Mouse (Mus musculus) limb, embryonic 13.5 days (tissue): ENCODE results near the gene Ebf3. TPM values are rescaled to one million over a fixed set of nuclear protein-coding genes. Genes with fewer than 3 reads are reported as not detected.

Source experiments
- ATAC-seq: fragments of 200-750 bp; cut with Nextera tagmentation; 2 replicates; pipeline ENCODE4 v1.8.0; 2017; ENCODE audit warnings: low read depth, moderate number of reproducible peaks, moderate TSS enrichment; ENCODE audit not compliant: low FRiP score
- H3K27ac ChIP-seq: fragments of 300-500 bp; sonication (generic); 2 replicates; pipeline ENCODE4 v1.5.1; 2015; ENCODE audit warnings: inconsistent platforms, mild to moderate bottlenecking, moderate library complexity
- H3K27me3 ChIP-seq: fragments of 300-500 bp; sonication (generic); 2 replicates; pipeline ENCODE4 v1.6.1; 2015; ENCODE audit warnings: mild to moderate bottlenecking, inconsistent platforms
- H3K36me3 ChIP-seq: fragments of 300-500 bp; sonication (generic); 2 replicates; pipeline ENCODE4 v1.6.1; 2015; ENCODE audit warnings: inconsistent platforms, mild to moderate bottlenecking, moderate library complexity
- H3K4me1 ChIP-seq: fragments of 300-500 bp; sonication (generic); 2 replicates; pipeline ENCODE4 v1.6.1; 2015; ENCODE audit warnings: inconsistent platforms
- H3K4me2 ChIP-seq: fragments of 300-500 bp; sonication (generic); replicated peaks from 2 replicates; pipeline ENCODE4 v1.6.1; 2015; ENCODE audit warnings: inconsistent platforms, mild to moderate bottlenecking, moderate library complexity
- H3K4me3 ChIP-seq: fragments of 300-500 bp; sonication (generic); 2 replicates; pipeline ENCODE4 v1.5.1; 2015; ENCODE audit warnings: moderate library complexity, mild to moderate bottlenecking, inconsistent platforms
- H3K9ac ChIP-seq: fragments of 300-500 bp; sonication (generic); 2 replicates; pipeline ENCODE4 v1.6.1; 2015; ENCODE audit warnings: mild to moderate bottlenecking, inconsistent platforms
- H3K9me3 ChIP-seq: fragments of 300-500 bp; sonication (generic); 2 replicates; pipeline ENCODE4 v1.6.1; 2016; ENCODE audit warnings: inconsistent platforms
- WGBS: fragments of 180-500 bp; shearing (Covaris S2); methylation state at CpG from one replicate; pipeline ENCODE4 v1.1.7; 2015; 5-methylcytosine and 5-hydroxymethylcytosine counted together
- polyA plus RNA-seq: library from polyadenylated mRNA; unstranded; fragments of >200 nt; fragmentation: Nextera tagmentation; extraction: Ambion mirVana; gene quantifications from 2 replicates; pipeline ENCODE4 v1.2.1, GENCODE M21; 2015

Ebf3 gene
- polyA plus RNA-seq: 13.4 and 16.9 TPM in 2 replicates

GRCm38 (mm10) chr7:137313904-137314691 is at the start of gene Ebf3:
Ebf3 (minus strand) TSS chr7:137314445.
- peak; percentile 88 for ATAC-seq
- peak within 1 kb of the TSS; percentile 86 for H3K4me3 ChIP-seq
- H3K9me3 ChIP-seq: no peaks in the 10 kb centered on the region
- H3K27me3 ChIP-seq: peaks cover 59% of the 10 kb centered on the region
- H3K36me3 ChIP-seq: peaks cover 8% of the 10 kb centered on the region
- peak within 1 kb of the TSS; percentile 99 for H3K9ac ChIP-seq
- H3K27ac ChIP-seq: peak within 1 kb of the TSS; percentile 96
- H3K4me1 ChIP-seq: peaks cover 53% of the 10 kb centered on the region
- H3K4me2 ChIP-seq: peak within 1 kb of the TSS; percentile 91
- WGBS: under 1% methylated on average over 108 of the region's 127 CpGs

GRCm38 (mm10) chr7:137346860-137347259 is 32.6 kb upstream of the Ebf3 start:
- Histone ChIP-seq H3K9me3 (no peaks in the 10 kb centered on the region), H3K4me2 (no peak overlapping the region), H3K4me1 (peaks cover 10% of the 10 kb centered on the region; the same call in 1 of the 2 replicates), H3K9ac (no peak overlapping the region), H3K36me3 (no peaks in the 10 kb centered on the region), H3K27me3 (no peaks in the 10 kb centered on the region; the same call in 1 of the 2 replicates), H3K4me3 (no peak overlapping the region), H3K27ac (no peak overlapping the region)
- ATAC-seq: no peak
- 72% methylated on average over 7 of the region's 7 CpGs for WGBS

- H3K4me2 ChIP-seq: no peak overlapping the region
- H3K4me3 ChIP-seq: no peak overlapping the region
- 63% methylated on average over 10 of the region's 10 CpGs for WGBS
- H3K9me3 ChIP-seq: no peaks in the 10 kb centered on the region
- no peak overlapping the region for H3K9ac ChIP-seq
- no peaks in the 10 kb centered on the region for H3K36me3 ChIP-seq
- peaks cover 10% of the 10 kb centered on the region; the same call in 1 of the 2 replicates for H3K4me1 ChIP-seq
- no peak overlapping the region for H3K27ac ChIP-seq
- H3K27me3 ChIP-seq: peaks cover under 1% of the 10 kb centered on the region; the same call in 1 of the 2 replicates
- no peak for ATAC-seq
Measured at GRCm38 (mm10) chr7:137346068-137346467, 31.8 kb upstream of the Ebf3 start.

GRCm38 (mm10) chr7:137333951-137334350 is 19.7 kb upstream of the Ebf3 start:
- no peaks in the 10 kb centered on the region for H3K9me3 ChIP-seq
- H3K4me3 ChIP-seq: no peak overlapping the region
- H3K4me2 ChIP-seq: no peak overlapping the region
- no peak overlapping the region for H3K27ac ChIP-seq
- peaks cover 37% of the 10 kb centered on the region for H3K27me3 ChIP-seq
- H3K4me1 ChIP-seq: no peaks in the 10 kb centered on the region
- H3K9ac ChIP-seq: no peak overlapping the region
- WGBS: 92% methylated on average over 2 of the region's 2 CpGs
- no peak for ATAC-seq
- no peaks in the 10 kb centered on the region for H3K36me3 ChIP-seq

GRCm38 (mm10) chr7:137322926-137323325 is 8.7 kb upstream of the Ebf3 start:
- Histone ChIP-seq H3K4me2 (peak overlapping the region; percentile 91), H3K4me3 (peak overlapping the region; percentile 86), H3K9ac (peak overlapping the region; percentile 73), H3K27me3 (peaks cover 93% of the 10 kb centered on the region), H3K4me1 (peaks cover 48% of the 10 kb centered on the region), H3K36me3 (no peaks in the 10 kb centered on the region), H3K9me3 (peaks cover 3% of the 10 kb centered on the region; the same call in 1 of the 2 replicates), H3K27ac (no peak overlapping the region; the same call in 1 of the 2 replicates)
- 2% methylated on average over 21 of the region's 21 CpGs for WGBS
- ATAC-seq: no peak

GRCm38 (mm10) chr7:137321961-137322784 is 7.9 kb upstream of the Ebf3 start:
- Histone ChIP-seq H3K4me3 (peak overlapping the region; percentile 86), H3K36me3 (no peaks in the 10 kb centered on the region), H3K27me3 (peaks cover 93% of the 10 kb centered on the region), H3K4me1 (peaks cover 56% of the 10 kb centered on the region), H3K9me3 (peaks cover 3% of the 10 kb centered on the region; the same call in 1 of the 2 replicates), H3K4me2 (peak overlapping the region; percentile 91), H3K9ac (peak overlapping the region; percentile 73), H3K27ac (peak overlapping the region; percentile 76)
- no peak for ATAC-seq
- WGBS: under 1% methylated on average over 71 of the region's 72 CpGs

GRCm38 (mm10) chr7:137321141-137321813 is 7.0 kb upstream of the Ebf3 start:
- H3K4me2 ChIP-seq: peak overlapping the region; percentile 91
- WGBS: under 1% methylated on average over 52 of the region's 52 CpGs
- H3K9ac ChIP-seq: peak overlapping the region; percentile 73
- H3K36me3 ChIP-seq: no peaks in the 10 kb centered on the region
- peaks cover 65% of the 10 kb centered on the region for H3K4me1 ChIP-seq
- ATAC-seq: peak; percentile 70
- H3K27ac ChIP-seq: peak overlapping the region; percentile 76; the same call in 1 of the 2 replicates
- H3K9me3 ChIP-seq: peaks cover 3% of the 10 kb centered on the region; the same call in 1 of the 2 replicates
- peaks cover 93% of the 10 kb centered on the region for H3K27me3 ChIP-seq
- peak overlapping the region; percentile 86 for H3K4me3 ChIP-seq

- H3K27me3 ChIP-seq: peaks cover 97% of the 10 kb centered on the region
- no peaks in the 10 kb centered on the region for H3K36me3 ChIP-seq
- H3K9ac ChIP-seq: peak overlapping the region; percentile 73
- peaks cover 71% of the 10 kb centered on the region for H3K4me1 ChIP-seq
- H3K4me3 ChIP-seq: peak overlapping the region; percentile 86
- ATAC-seq: no peak
- peak overlapping the region; percentile 76; the same call in 1 of the 2 replicates for H3K27ac ChIP-seq
- peak overlapping the region; percentile 91 for H3K4me2 ChIP-seq
- H3K9me3 ChIP-seq: no peaks in the 10 kb centered on the region
- 5% methylated on average over 11 of the region's 11 CpGs for WGBS
Measured at GRCm38 (mm10) chr7:137320320-137320719, 6.1 kb upstream of the Ebf3 start.

GRCm38 (mm10) chr7:137318924-137319885 is 5.0 kb upstream of the Ebf3 start:
- ATAC-seq: no peak

GRCm38 (mm10) chr7:137318383-137318775 is 4.1 kb upstream of the Ebf3 start:
- H3K27ac ChIP-seq: peak overlapping the region; percentile 79
- no peaks in the 10 kb centered on the region for H3K9me3 ChIP-seq
- no peaks in the 10 kb centered on the region for H3K36me3 ChIP-seq
- peaks cover 79% of the 10 kb centered on the region for H3K4me1 ChIP-seq
- H3K4me3 ChIP-seq: peak overlapping the region; percentile 86
- peaks cover 88% of the 10 kb centered on the region for H3K27me3 ChIP-seq
- peak overlapping the region; percentile 99 for H3K9ac ChIP-seq
- ATAC-seq: no peak
- peak overlapping the region; percentile 91 for H3K4me2 ChIP-seq
- WGBS: 11% methylated on average over 9 of the region's 9 CpGs

More at GRCm38 (mm10) chr7:137318924-137319885, 5.0 kb upstream of the Ebf3 start:
- Histone ChIP-seq H3K27me3 (peaks cover 95% of the 10 kb centered on the region), H3K4me2 (peak overlapping the region; percentile 91), H3K4me1 (peaks cover 79% of the 10 kb centered on the region), H3K27ac (peak overlapping the region; percentile 79), H3K9ac (peak overlapping the region; percentile 99), H3K36me3 (no peaks in the 10 kb centered on the region), H3K9me3 (no peaks in the 10 kb centered on the region), H3K4me3 (peak overlapping the region; percentile 86)
- WGBS: under 1% methylated on average over 48 of the region's 48 CpGs
